Mouse (Mus musculus): Measurements from ENCODE around the gene Ifngr2. TPM values are rescaled to one million over a fixed set of nuclear protein-coding genes. Genes with fewer than 3 reads are reported as not detected.

Ifngr2 gene
- polyA plus RNA-seq, 1 experiment from 2014 or later: 99.4 TPM

- no peak overlapping the region for H3K9ac ChIP-seq
- H3K4me2 ChIP-seq: no peak overlapping the region
- ATAC-seq (ENCODE audit: insufficient number of reproducible peaks, low FRiP score): no peak
- H3K36me3 ChIP-seq: no peaks in the 10 kb centered on the region
- peaks cover 9% of the 10 kb centered on the region for H3K4me1 ChIP-seq (replicated peaks)
- WGBS: 71% methylated on average over 9 of the region's 9 CpGs
- H3K9me3 ChIP-seq (replicated peaks): no peaks in the 10 kb centered on the region
- no peaks in the 10 kb centered on the region for H3K27me3 ChIP-seq (replicated peaks)
- H3K4me3 ChIP-seq: no peak overlapping the region
- H3K27ac ChIP-seq (ENCODE audit: poor library complexity, severe bottlenecking): no peak overlapping the region
Observed at GRCm38 (mm10) chr16:91609501-91610245, 62.8 kb downstream of the Ifngr2 start.

DNA sequence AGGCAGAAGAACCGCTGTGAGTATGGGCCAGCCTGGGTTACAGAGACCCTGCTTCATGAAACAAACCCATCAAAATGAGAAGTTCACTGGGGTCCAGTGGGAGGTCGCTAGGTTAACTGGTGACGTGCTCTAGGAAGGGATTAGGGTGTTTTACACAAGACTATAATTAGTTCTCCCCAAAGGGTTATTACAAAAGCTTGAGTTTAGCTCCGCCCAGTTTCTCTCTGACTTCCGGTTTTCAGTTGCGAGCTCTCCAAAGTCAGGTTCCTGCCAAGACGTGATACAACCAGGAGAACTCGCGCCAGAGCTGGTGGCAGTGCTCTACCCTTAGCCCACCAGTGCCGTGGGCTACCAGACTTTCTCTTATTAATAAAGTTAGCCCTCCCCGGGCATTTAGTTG, 64.4 kb downstream of the Ifngr2 start:
- peaks cover 9% of the 10 kb centered on the region for H3K4me1 ChIP-seq (replicated peaks)
- WGBS: 66% methylated on average over 11 of the region's 11 CpGs
- no peaks in the 10 kb centered on the region for H3K27me3 ChIP-seq (replicated peaks)
- no peak overlapping the region for H3K9ac ChIP-seq
- no peaks in the 10 kb centered on the region for H3K9me3 ChIP-seq (replicated peaks)
- H3K36me3 ChIP-seq: no peaks in the 10 kb centered on the region
- H3K4me3 ChIP-seq: no peak overlapping the region
- no peak overlapping the region for H3K27ac ChIP-seq (ENCODE audit: poor library complexity, severe bottlenecking)
- ATAC-seq (ENCODE audit: insufficient number of reproducible peaks, low FRiP score): no peak
- no peak overlapping the region for H3K4me2 ChIP-seq

DNA sequence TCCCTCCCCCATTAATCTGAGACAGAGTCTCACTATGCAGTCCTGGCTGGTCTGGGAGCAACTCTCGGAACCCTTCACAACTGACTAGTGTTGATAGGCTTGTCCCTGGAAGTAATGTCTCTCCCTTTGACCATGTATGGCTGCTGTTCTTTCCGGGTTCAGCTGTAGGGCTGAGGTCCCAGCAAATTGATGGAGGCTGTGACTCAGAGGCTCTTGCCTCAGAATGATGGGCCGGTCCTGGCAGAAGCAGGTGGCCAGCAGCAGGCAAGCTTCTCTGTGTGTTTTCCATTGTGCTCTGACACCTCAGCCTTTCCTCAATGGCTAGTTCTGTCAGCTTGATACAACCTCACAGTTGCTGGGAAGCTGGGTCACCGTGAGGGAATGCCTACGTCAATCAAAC, 65.7 kb downstream of the Ifngr2 start:
- ATAC-seq (ENCODE audit: insufficient number of reproducible peaks, low FRiP score): no peak
- Histone ChIP-seq H3K4me2 (no peak overlapping the region), H3K4me1 (replicated peaks) (peaks cover 9% of the 10 kb centered on the region), H3K36me3 (no peaks in the 10 kb centered on the region), H3K27ac (ENCODE audit: poor library complexity, severe bottlenecking) (no peak overlapping the region), H3K4me3 (no peak overlapping the region), H3K9ac (no peak overlapping the region), H3K9me3 (replicated peaks) (no peaks in the 10 kb centered on the region), H3K27me3 (replicated peaks) (no peaks in the 10 kb centered on the region)
- 57% methylated on average over 5 of the region's 5 CpGs for WGBS

GRCm38 (mm10) chr16:91614552-91614951, 67.7 kb downstream of the Ifngr2 start:
- H3K4me1 ChIP-seq (replicated peaks): peaks cover 9% of the 10 kb centered on the region
- H3K36me3 ChIP-seq: no peaks in the 10 kb centered on the region
- no peak overlapping the region for H3K4me2 ChIP-seq
- no peak overlapping the region for H3K4me3 ChIP-seq
- no peak overlapping the region for H3K27ac ChIP-seq (ENCODE audit: poor library complexity, severe bottlenecking)
- no peak overlapping the region for H3K9ac ChIP-seq
- H3K9me3 ChIP-seq (replicated peaks): no peaks in the 10 kb centered on the region
- no peaks in the 10 kb centered on the region for H3K27me3 ChIP-seq (replicated peaks)
- 78% methylated on average over 6 of the region's 6 CpGs for WGBS
- no peak for ATAC-seq (ENCODE audit: insufficient number of reproducible peaks, low FRiP score)

Small RNA genes within 50 kb of the gene (microRNA-seq; reads per million reads assigned to microRNA genes)
- not detected for gene Mir6367

Other genes with a start within 250 kb of the Ifngr2 start
- 51.3 and 52.2 TPM in 2 replicates for gene Ifnar2, start 174.3 kb upstream of the Ifngr2 start, polyA plus RNA-seq (2016; fragmentation: Nextera tagmentation; extraction: Ambion mirVana)
- gene Gm21970, start 155.4 kb upstream of the Ifngr2 start, polyA plus RNA-seq (2016; fragmentation: Nextera tagmentation; extraction: Ambion mirVana): not detected in 2 replicates
- gene Il10rb, start 140.9 kb upstream of the Ifngr2 start, polyA plus RNA-seq (2016; fragmentation: Nextera tagmentation; extraction: Ambion mirVana): 40.1 and 42.6 TPM in 2 replicates
- gene Ifnar1, start 61.8 kb upstream of the Ifngr2 start, polyA plus RNA-seq (2016; fragmentation: Nextera tagmentation; extraction: Ambion mirVana): 40.0 and 40.1 TPM in 2 replicates
- 57.4 and 60.8 TPM in 2 replicates for gene Tmem50b, start 50.7 kb downstream of the Ifngr2 start, polyA plus RNA-seq (2016; fragmentation: Nextera tagmentation; extraction: Ambion mirVana)
- gene Dnajc28, start 72.0 kb downstream of the Ifngr2 start, polyA plus RNA-seq (2016; fragmentation: Nextera tagmentation; extraction: Ambion mirVana): 3.5 and 3.8 TPM in 2 replicates
- gene Gart, start 99.9 kb downstream of the Ifngr2 start, polyA plus RNA-seq (2016; fragmentation: Nextera tagmentation; extraction: Ambion mirVana): 87.4 and 90.7 TPM in 2 replicates
- gene Son, start 100.4 kb downstream of the Ifngr2 start, polyA plus RNA-seq (2016; fragmentation: Nextera tagmentation; extraction: Ambion mirVana): 97.8 and 103 TPM in 2 replicates
- gene Donson, start 141.7 kb downstream of the Ifngr2 start, polyA plus RNA-seq (2016; fragmentation: Nextera tagmentation; extraction: Ambion mirVana): 20.9 and 22.5 TPM in 2 replicates
- 48.2 and 54.5 TPM in 2 replicates for gene Cryzl1, start 181.9 kb downstream of the Ifngr2 start, polyA plus RNA-seq (2016; fragmentation: Nextera tagmentation; extraction: Ambion mirVana)
- gene Itsn1, start 182.2 kb downstream of the Ifngr2 start, polyA plus RNA-seq (2016; fragmentation: Nextera tagmentation; extraction: Ambion mirVana): 29.7 and 31.2 TPM in 2 replicates